Mouse (Mus musculus): ENCODE results near the gene Ankmy1. TPM values are rescaled to one million over a fixed set of nuclear protein-coding genes. Genes with fewer than 3 reads are reported as not detected.
A peak's percentile ranks its signal among the peaks of the same experiment; 100 is the strongest.

The Ankmy1 gene
- polyA plus RNA-seq, 2 experiments = 0.02 TPM; not detected in 1

DNA sequence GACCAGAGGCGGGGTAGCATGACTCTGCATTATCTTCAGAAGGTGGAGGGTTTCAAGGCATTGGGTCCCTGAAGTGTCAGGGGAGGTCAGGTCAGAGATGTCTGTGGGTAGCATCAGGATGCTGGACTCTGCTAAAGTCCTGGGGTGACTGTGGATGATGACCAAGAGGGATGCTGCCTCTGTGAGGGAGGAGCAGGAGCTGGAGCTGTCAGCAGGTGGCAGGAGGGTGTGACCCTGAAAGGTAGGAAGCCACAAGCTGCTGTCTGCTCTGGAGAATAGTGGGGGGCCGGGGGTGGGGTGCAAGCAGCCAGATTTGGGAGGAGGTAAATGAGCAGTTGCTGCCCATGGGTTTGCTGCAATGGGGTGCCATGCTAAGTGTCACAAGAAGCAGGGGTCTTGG, 53.2 kb downstream of the Ankmy1 start:
- TF ChIP-seq CTCF (IDR thresholded peaks at IDR 0.05; ENCODE audit: low read depth) (no peak), EP300 (IDR thresholded peaks at IDR 0.05; ENCODE audit: low read depth) (no peak)
- ATAC-seq (ENCODE audit: insufficient read depth) = no peak
- no peak for DNase-seq (ENCODE audit: low read depth in 3 of 3, low spot score in 3 of 3)
- no peak overlapping the region for H3K4me3 ChIP-seq (ENCODE audit: insufficient read depth in 1 of 2, low read depth in 2 of 2, low read length in 2 of 2)
- H3K27me3 ChIP-seq (ENCODE audit: control insufficient read depth, insufficient read depth, low read length) = peaks cover 15% of the 10 kb centered on the region
- H3K27ac ChIP-seq = no peak overlapping the region
- 29% methylated on average over 2 of the region's 2 CpGs for WGBS (ENCODE audit: insufficient replicate concordance)
- no peaks in the 10 kb centered on the region for H3K36me3 ChIP-seq (replicated peaks; ENCODE audit: control insufficient read depth, insufficient read depth, low read depth)
- no peak overlapping the region for H3K4me2 ChIP-seq (ENCODE audit: low read depth)
- no peaks in the 10 kb centered on the region for H3K9me3 ChIP-seq (ENCODE audit: control insufficient read depth, low read length)
- H3K4me1 ChIP-seq (replicated peaks; ENCODE audit: control insufficient read depth in 2 of 2, insufficient read depth in 2 of 2, low read length in 1 of 2) = no peaks in the 10 kb centered on the region
- no peak overlapping the region for H3K9ac ChIP-seq (replicated peaks)

GRCm38 (mm10) chr1:92847873-92848839, 54.5 kb downstream of the Ankmy1 start:
- 6% methylated on average over 41 of the region's 41 CpGs for WGBS (ENCODE audit: insufficient replicate concordance)
- no peak overlapping the region for H3K9ac ChIP-seq (replicated peaks)
- H3K4me1 ChIP-seq (replicated peaks; ENCODE audit: control insufficient read depth in 2 of 2, insufficient read depth in 2 of 2, low read length in 1 of 2) = no peaks in the 10 kb centered on the region
- H3K27ac ChIP-seq = no peak overlapping the region
- no peaks in the 10 kb centered on the region for H3K9me3 ChIP-seq (ENCODE audit: control insufficient read depth, low read length)
- H3K4me2 ChIP-seq (ENCODE audit: low read depth) = no peak overlapping the region
- ATAC-seq (ENCODE audit: insufficient read depth) (no peak), DNase-seq (ENCODE audit: low read depth in 3 of 3, low spot score in 3 of 3) (no peak)
- H3K4me3 ChIP-seq (ENCODE audit: insufficient read depth in 1 of 2, low read depth in 2 of 2, low read length in 2 of 2) = no peak overlapping the region
- H3K27me3 ChIP-seq (ENCODE audit: control insufficient read depth, insufficient read depth, low read length) = peaks cover 15% of the 10 kb centered on the region
- TF ChIP-seq EP300 (IDR thresholded peaks at IDR 0.05; ENCODE audit: low read depth) (no peak), CTCF (IDR thresholded peaks at IDR 0.05; ENCODE audit: low read depth) (no peak)
- H3K36me3 ChIP-seq (replicated peaks; ENCODE audit: control insufficient read depth, insufficient read depth, low read depth) = no peaks in the 10 kb centered on the region

DNA sequence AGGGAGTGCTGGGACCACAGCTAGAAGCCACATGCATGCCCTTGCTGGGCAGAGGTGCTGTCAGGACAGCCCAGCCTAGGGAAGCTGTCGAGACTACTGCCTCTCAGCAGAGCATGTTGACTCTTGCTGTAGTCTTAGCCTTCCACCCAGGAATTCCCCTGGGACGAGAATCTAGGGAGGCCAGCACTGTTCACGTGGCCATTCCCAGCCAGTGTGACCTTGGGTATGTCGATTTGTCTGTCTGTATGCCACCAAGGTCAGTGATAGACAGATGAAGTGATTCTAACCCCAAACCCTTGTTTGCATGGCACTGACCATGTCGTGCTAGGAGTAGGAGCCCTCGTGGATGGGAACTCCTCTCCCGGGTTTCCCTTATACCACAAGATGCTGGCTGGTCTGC, 56.8 kb downstream of the Ankmy1 start:
- no peaks in the 10 kb centered on the region for H3K36me3 ChIP-seq (replicated peaks; ENCODE audit: control insufficient read depth, insufficient read depth, low read depth)
- WGBS (ENCODE audit: insufficient replicate concordance) = 52% methylated on average over 7 of the region's 7 CpGs

DNA sequence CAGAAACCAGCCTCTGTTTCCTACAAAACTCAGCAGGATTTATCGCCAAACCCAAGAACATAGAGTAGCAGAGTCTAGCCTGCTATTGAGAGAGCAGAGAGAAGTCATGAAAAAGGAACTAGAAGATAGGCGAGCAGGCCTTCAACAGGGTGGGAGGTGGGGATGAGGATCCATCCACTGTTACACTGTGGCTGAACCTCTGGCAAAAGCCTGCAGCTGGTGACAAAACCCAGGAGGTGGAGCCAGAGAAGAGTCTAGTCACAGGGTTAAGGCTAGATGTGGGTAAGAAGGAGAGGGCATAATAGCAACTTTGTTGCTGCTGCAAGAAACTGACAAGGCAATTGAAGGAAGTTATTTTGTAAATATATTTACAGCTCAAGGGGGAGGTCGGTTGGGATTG, 61.3 kb downstream of the Ankmy1 start:
- Histone ChIP-seq H3K36me3 (replicated peaks; ENCODE audit: control insufficient read depth, insufficient read depth, low read depth) (no peaks in the 10 kb centered on the region), H3K27ac (no peak overlapping the region), H3K27me3 (ENCODE audit: control insufficient read depth, insufficient read depth, low read length) (no peaks in the 10 kb centered on the region), H3K4me3 (ENCODE audit: insufficient read depth in 1 of 2, low read depth in 2 of 2, low read length in 2 of 2) (no peak overlapping the region), H3K4me1 (replicated peaks; ENCODE audit: control insufficient read depth in 2 of 2, insufficient read depth in 2 of 2, low read length in 1 of 2) (no peaks in the 10 kb centered on the region), H3K9ac (replicated peaks) (no peak overlapping the region), H3K9me3 (ENCODE audit: control insufficient read depth, low read length) (no peaks in the 10 kb centered on the region), H3K4me2 (ENCODE audit: low read depth) (no peak overlapping the region)
- DNase-seq (ENCODE audit: low read depth in 3 of 3, low spot score in 3 of 3) (no peak), ATAC-seq (ENCODE audit: insufficient read depth) (no peak)
- 0 out of 2 replicates have a peak, but pooled peaks have one; percentile 3 for TF ChIP-seq CTCF (IDR thresholded peaks at IDR 0.05; ENCODE audit: low read depth)
- no peak for TF ChIP-seq EP300 (IDR thresholded peaks at IDR 0.05; ENCODE audit: low read depth)
- WGBS (ENCODE audit: insufficient replicate concordance) = 37% methylated on average over 3 of the region's 3 CpGs

More for the DNA sequence above, 56.8 kb downstream of the Ankmy1 start:
- Histone ChIP-seq H3K9me3 (ENCODE audit: control insufficient read depth, low read length) (no peaks in the 10 kb centered on the region), H3K4me2 (ENCODE audit: low read depth) (no peak overlapping the region), H3K27me3 (ENCODE audit: control insufficient read depth, insufficient read depth, low read length) (peaks cover 15% of the 10 kb centered on the region), H3K4me3 (ENCODE audit: insufficient read depth in 1 of 2, low read depth in 2 of 2, low read length in 2 of 2) (no peak overlapping the region), H3K9ac (replicated peaks) (no peak overlapping the region), H3K4me1 (replicated peaks; ENCODE audit: control insufficient read depth in 2 of 2, insufficient read depth in 2 of 2, low read length in 1 of 2) (no peaks in the 10 kb centered on the region), H3K27ac (no peak overlapping the region)
- DNase-seq (ENCODE audit: low read depth in 3 of 3, low spot score in 3 of 3) = no peak
- TF ChIP-seq CTCF (IDR thresholded peaks at IDR 0.05; ENCODE audit: low read depth) = no peak
- no peak for TF ChIP-seq EP300 (IDR thresholded peaks at IDR 0.05; ENCODE audit: low read depth)
- no peak for ATAC-seq (ENCODE audit: insufficient read depth)

DNA sequence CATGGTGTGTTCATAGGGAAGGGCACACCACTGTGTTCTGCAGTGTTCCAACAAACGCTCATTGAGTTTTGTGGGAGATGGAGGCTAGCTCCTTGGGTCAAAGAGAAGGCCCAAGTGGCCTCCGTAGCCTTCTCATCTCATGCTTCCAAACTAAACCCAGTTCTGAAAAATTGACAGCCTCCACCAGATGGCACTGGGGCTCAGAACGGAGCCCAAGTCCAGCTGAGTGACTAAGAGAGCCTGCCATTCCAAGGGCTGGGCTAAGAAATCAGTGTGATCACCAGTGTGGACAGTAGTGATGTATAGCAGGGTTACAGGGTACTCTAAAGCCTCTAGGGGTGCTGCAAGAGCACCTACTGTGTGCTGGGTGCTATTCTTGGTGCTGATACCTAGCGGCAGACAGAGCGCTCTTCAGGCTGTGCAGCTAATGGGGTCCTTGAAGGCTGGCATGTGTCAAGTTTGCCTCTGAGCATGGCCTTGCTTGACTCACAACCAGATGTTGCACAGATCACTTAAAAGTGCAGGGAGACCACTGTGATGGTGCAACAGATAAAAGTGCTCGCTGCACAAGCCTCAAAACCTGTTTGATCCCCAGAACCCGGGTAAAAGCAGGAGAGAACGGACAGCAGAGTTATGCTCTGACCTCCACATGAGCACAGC, 62.3 kb downstream of the Ankmy1 start:
- Histone ChIP-seq H3K36me3 (replicated peaks; ENCODE audit: control insufficient read depth, insufficient read depth, low read depth) (no peaks in the 10 kb centered on the region), H3K27me3 (ENCODE audit: control insufficient read depth, insufficient read depth, low read length) (no peaks in the 10 kb centered on the region), H3K9ac (replicated peaks) (no peak overlapping the region), H3K4me3 (ENCODE audit: insufficient read depth in 1 of 2, low read depth in 2 of 2, low read length in 2 of 2) (no peak overlapping the region), H3K4me1 (replicated peaks; ENCODE audit: control insufficient read depth in 2 of 2, insufficient read depth in 2 of 2, low read length in 1 of 2) (no peaks in the 10 kb centered on the region), H3K4me2 (ENCODE audit: low read depth) (no peak overlapping the region), H3K9me3 (ENCODE audit: control insufficient read depth, low read length) (no peaks in the 10 kb centered on the region), H3K27ac (no peak overlapping the region)
- ATAC-seq (ENCODE audit: insufficient read depth) = no peak
- no peak for TF ChIP-seq CTCF (IDR thresholded peaks at IDR 0.05; ENCODE audit: low read depth)
- TF ChIP-seq EP300 (IDR thresholded peaks at IDR 0.05; ENCODE audit: low read depth) = no peak
- no peak for DNase-seq (ENCODE audit: low read depth in 3 of 3, low spot score in 3 of 3)
- 60% methylated on average over 8 of the region's 8 CpGs for WGBS (ENCODE audit: insufficient replicate concordance)
